Mouse (Mus musculus): ENCODE data around the gene Alg9. TPM values are rescaled to one million over a fixed set of nuclear protein-coding genes. Genes with fewer than 3 reads are reported as not detected.

Gene Alg9
- polyA plus RNA-seq, 2 experiments: 33.2 to 35.9 TPM

- ATAC-seq (ENCODE audit: low FRiP score, low read depth) (peak; percentile 23; the same call in 1 of the 2 replicates), DNase-seq (ENCODE audit: low spot score) (peak; percentile 77)
- TF ChIP-seq POLR2A (IDR thresholded peaks at IDR 0.05; ENCODE audit: borderline replicate concordance, extremely low read depth, insufficient read depth, insufficient read length): no peak
- WGBS: 56% methylated on average over 10 of the region's 10 CpGs
- Histone ChIP-seq H3K27me3 (ENCODE audit: control insufficient read depth, insufficient read depth, low read length) (no peaks in the 10 kb centered on the region), H3K4me1 (ENCODE audit: control insufficient read depth, insufficient read depth, low read length) (peaks cover 21% of the 10 kb centered on the region), H3K4me3 (replicated peaks; ENCODE audit: low read length) (no peak overlapping the region), H3K9me3 (ENCODE audit: control insufficient read depth, low read length) (no peaks in the 10 kb centered on the region), H3K4me2 (replicated peaks; ENCODE audit: low read depth, low read length, severe bottlenecking) (no peak overlapping the region), H3K27ac (replicated peaks; ENCODE audit: low read depth, low read length) (peak overlapping the region; percentile 67), H3K9ac (ENCODE audit: low read depth, low read length, severe bottlenecking) (no peak overlapping the region), H3K36me3 (ENCODE audit: control insufficient read depth, insufficient read depth, low read length) (peaks cover 14% of the 10 kb centered on the region)
Observed at GRCm38 (mm10) chr9:50884741-50885599, 110.2 kb downstream of the Alg9 start.

DNA sequence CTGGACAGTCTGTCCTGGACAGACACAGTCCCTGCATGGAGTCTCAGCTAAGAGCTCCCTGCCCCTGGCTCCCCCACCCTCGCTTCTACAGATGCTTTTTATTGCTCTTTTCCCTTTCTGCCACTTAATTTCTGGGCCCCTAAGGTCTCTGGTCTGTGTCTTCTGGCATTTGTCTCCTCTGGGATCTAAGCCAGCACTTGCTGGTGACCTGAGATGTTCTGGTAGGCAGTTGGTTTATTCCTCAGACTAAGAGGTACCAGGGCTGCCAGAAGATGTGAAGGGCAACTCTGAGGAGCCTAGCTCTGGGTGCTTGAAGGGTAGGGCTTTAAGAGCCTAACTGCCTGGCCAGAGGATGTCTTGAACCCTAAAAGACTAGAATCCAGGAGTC lies 110.8 kb downstream of the Alg9 start:
- Histone ChIP-seq H3K4me2 (replicated peaks; ENCODE audit: low read depth, low read length, severe bottlenecking) (no peak overlapping the region), H3K36me3 (ENCODE audit: control insufficient read depth, insufficient read depth, low read length) (peaks cover 10% of the 10 kb centered on the region), H3K9ac (ENCODE audit: low read depth, low read length, severe bottlenecking) (no peak overlapping the region), H3K27ac (replicated peaks; ENCODE audit: low read depth, low read length) (0 out of 2 replicates have a peak overlapping the region, but pooled peaks have one; percentile 2), H3K9me3 (ENCODE audit: control insufficient read depth, low read length) (no peaks in the 10 kb centered on the region), H3K4me3 (replicated peaks; ENCODE audit: low read length) (no peak overlapping the region), H3K27me3 (ENCODE audit: control insufficient read depth, insufficient read depth, low read length) (no peaks in the 10 kb centered on the region), H3K4me1 (ENCODE audit: control insufficient read depth, insufficient read depth, low read length) (peaks cover 21% of the 10 kb centered on the region)
- WGBS: 10% methylated on average over 1 of the region's 1 CpGs
- TF ChIP-seq POLR2A (IDR thresholded peaks at IDR 0.05; ENCODE audit: borderline replicate concordance, extremely low read depth, insufficient read depth, insufficient read length): no peak
- ATAC-seq (ENCODE audit: low FRiP score, low read depth) (no peak), DNase-seq (ENCODE audit: low spot score) (no peak)

- Histone ChIP-seq H3K27ac (replicated peaks; ENCODE audit: low read depth, low read length) (no peak overlapping the region), H3K9ac (ENCODE audit: low read depth, low read length, severe bottlenecking) (no peak overlapping the region), H3K9me3 (ENCODE audit: control insufficient read depth, low read length) (no peaks in the 10 kb centered on the region), H3K27me3 (ENCODE audit: control insufficient read depth, insufficient read depth, low read length) (no peaks in the 10 kb centered on the region), H3K36me3 (ENCODE audit: control insufficient read depth, insufficient read depth, low read length) (peaks cover 9% of the 10 kb centered on the region), H3K4me2 (replicated peaks; ENCODE audit: low read depth, low read length, severe bottlenecking) (no peak overlapping the region), H3K4me3 (replicated peaks; ENCODE audit: low read length) (no peak overlapping the region), H3K4me1 (ENCODE audit: control insufficient read depth, insufficient read depth, low read length) (peaks cover 21% of the 10 kb centered on the region)
- ATAC-seq (ENCODE audit: low FRiP score, low read depth) (no peak), DNase-seq (ENCODE audit: low spot score) (no peak)
- no peak for TF ChIP-seq POLR2A (IDR thresholded peaks at IDR 0.05; ENCODE audit: borderline replicate concordance, extremely low read depth, insufficient read depth, insufficient read length)
- 100% methylated on average over 1 of the region's 1 CpGs for WGBS
Observed at GRCm38 (mm10) chr9:50886870-50887269, 112.1 kb downstream of the Alg9 start.

GRCm38 (mm10) chr9:50887351-50887750 lies 112.5 kb downstream of the Alg9 start:
- Histone ChIP-seq H3K4me1 (ENCODE audit: control insufficient read depth, insufficient read depth, low read length) (peaks cover 21% of the 10 kb centered on the region), H3K9me3 (ENCODE audit: control insufficient read depth, low read length) (no peaks in the 10 kb centered on the region), H3K4me2 (replicated peaks; ENCODE audit: low read depth, low read length, severe bottlenecking) (no peak overlapping the region), H3K9ac (ENCODE audit: low read depth, low read length, severe bottlenecking) (no peak overlapping the region), H3K36me3 (ENCODE audit: control insufficient read depth, insufficient read depth, low read length) (peaks cover 6% of the 10 kb centered on the region), H3K27me3 (ENCODE audit: control insufficient read depth, insufficient read depth, low read length) (no peaks in the 10 kb centered on the region), H3K4me3 (replicated peaks; ENCODE audit: low read length) (no peak overlapping the region), H3K27ac (replicated peaks; ENCODE audit: low read depth, low read length) (no peak overlapping the region)
- DNase-seq (ENCODE audit: low spot score) (no peak), ATAC-seq (ENCODE audit: low FRiP score, low read depth) (no peak)
- WGBS: 43% methylated on average over 4 of the region's 4 CpGs
- no peak for TF ChIP-seq POLR2A (IDR thresholded peaks at IDR 0.05; ENCODE audit: borderline replicate concordance, extremely low read depth, insufficient read depth, insufficient read length)

DNA sequence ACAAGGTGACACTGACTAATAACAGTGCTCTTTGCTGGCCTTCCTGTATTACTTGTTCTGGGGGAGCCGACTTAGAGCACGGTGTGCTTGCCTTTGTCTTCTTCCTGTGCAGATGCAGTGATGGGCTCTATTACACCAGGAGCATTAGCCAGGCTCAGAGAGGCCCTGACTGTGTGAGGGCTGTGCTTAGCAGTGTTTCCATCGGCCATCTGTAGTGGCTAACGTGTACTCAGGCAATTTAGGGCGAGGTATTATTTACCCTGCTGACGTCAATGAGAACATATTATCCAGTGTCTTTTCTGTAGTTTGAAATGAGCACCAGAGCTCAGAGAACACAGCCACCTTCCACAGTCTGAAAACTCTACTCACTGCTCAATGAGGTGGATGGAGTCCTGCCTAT lies 114.4 kb downstream of the Alg9 start:
- no peak overlapping the region for H3K4me2 ChIP-seq (replicated peaks; ENCODE audit: low read depth, low read length, severe bottlenecking)
- H3K4me3 ChIP-seq (replicated peaks; ENCODE audit: low read length): no peak overlapping the region
- 59% methylated on average over 6 of the region's 6 CpGs for WGBS
- peaks cover 6% of the 10 kb centered on the region; the same call in 1 of the 2 replicates for H3K36me3 ChIP-seq (ENCODE audit: control insufficient read depth, insufficient read depth, low read length)
- DNase-seq (ENCODE audit: low spot score) (no peak), ATAC-seq (ENCODE audit: low FRiP score, low read depth) (no peak)
- no peak for TF ChIP-seq POLR2A (IDR thresholded peaks at IDR 0.05; ENCODE audit: borderline replicate concordance, extremely low read depth, insufficient read depth, insufficient read length)
- peaks cover 19% of the 10 kb centered on the region for H3K4me1 ChIP-seq (ENCODE audit: control insufficient read depth, insufficient read depth, low read length)
- H3K9me3 ChIP-seq (ENCODE audit: control insufficient read depth, low read length): no peaks in the 10 kb centered on the region
- H3K9ac ChIP-seq (ENCODE audit: low read depth, low read length, severe bottlenecking): no peak overlapping the region
- H3K27ac ChIP-seq (replicated peaks; ENCODE audit: low read depth, low read length): no peak overlapping the region
- no peaks in the 10 kb centered on the region for H3K27me3 ChIP-seq (ENCODE audit: control insufficient read depth, insufficient read depth, low read length)
